Mouse (Mus musculus) MEL (cell line): Measurements from ENCODE around the gene Pet100. TPM values are rescaled to one million over a fixed set of nuclear protein-coding genes. Genes with fewer than 3 reads are reported as not detected.
"Not testable (repeated sequence)": the region's sequence is repeated elsewhere in the genome, so short reads cannot be mapped to it uniquely, and the experiment has no call there.

Experiments used
- DNase-seq: peaks from one replicate; pipeline ENCODE4 v3.0.0; 2011; ENCODE audit warnings: low read depth, low spot score
- H3K27ac ChIP-seq: 2 replicates; pipeline ENCODE4 v1.5.1; 2012; ENCODE audit warnings: low read depth, mild to moderate bottlenecking, control low read depth, low read length, moderate library complexity; ENCODE audit not compliant: control insufficient read depth
- H3K27me3 ChIP-seq, 2 experiments: fragments of 150-350 bp in 1 of 2; sonication (generic) in 1 of 2; 2 replicates each; pipeline ENCODE4 v1.6.1; 2012; ENCODE audit warnings: low read length in 2 of 2, mild to moderate bottlenecking in 2 of 2, improper control_type of control experiment in 1 of 2, moderate library complexity in 1 of 2; ENCODE audit not compliant: insufficient read depth in 2 of 2, control insufficient read depth in 1 of 2
- H3K36me3 ChIP-seq, 2 experiments: 2 replicates each; pipeline ENCODE4 v1.6.1; 2012 to 2014; ENCODE audit warnings: low read length in 2 of 2, improper control_type of control experiment in 1 of 2, inconsistent platforms in 1 of 2, mild to moderate bottlenecking in 1 of 2; ENCODE audit not compliant: insufficient read depth in 2 of 2, control insufficient read depth in 1 of 2
- H3K4me1 ChIP-seq, 2 experiments: fragments of 150-350 bp in 1 of 2; sonication (generic) in 1 of 2; 2 replicates each; pipeline ENCODE4 v1.6.1; 2012; ENCODE audit warnings: low read length in 2 of 2, improper control_type of control experiment in 1 of 2, mild to moderate bottlenecking in 1 of 2; ENCODE audit not compliant: insufficient read depth in 2 of 2, control insufficient read depth in 1 of 2
- H3K4me3 ChIP-seq, 2 experiments: fragments of 150-350 bp in 1 of 2; sonication (generic) in 1 of 2; 2 replicates each; pipeline ENCODE4 v1.5.1; 2012; ENCODE audit warnings: low read depth in 2 of 2, low read length in 2 of 2, mild to moderate bottlenecking in 2 of 2, moderate library complexity in 2 of 2, control low read depth in 1 of 2, improper control_type of control experiment in 1 of 2; ENCODE audit not compliant: control insufficient read depth in 1 of 2, insufficient read depth in 1 of 2
- H3K79me2 ChIP-seq: 2 replicates; pipeline ENCODE4 v1.6.1; 2012; ENCODE audit warnings: mild to moderate bottlenecking, low read length, moderate library complexity; ENCODE audit not compliant: control insufficient read depth, poor library complexity, insufficient read depth
- H3K9ac ChIP-seq: 2 replicates; pipeline ENCODE4 v1.6.1; 2012; ENCODE audit warnings: low read depth, mild to moderate bottlenecking, control low read depth, low read length, moderate library complexity; ENCODE audit not compliant: control insufficient read depth, poor library complexity, severe bottlenecking
- H3K9me3 ChIP-seq: fragments of 150-350 bp; sonication (generic); replicated peaks from 2 replicates; pipeline ENCODE4 v1.6.1; 2012; ENCODE audit warnings: mild to moderate bottlenecking, low read length, improper control_type of control experiment, moderate library complexity; ENCODE audit not compliant: insufficient read depth
- CHD2 ChIP-seq: IDR thresholded peaks from 2 replicates; pipeline ENCODE4 v1.6.1; 2011; ENCODE audit warnings: low read length, improper control_type of control experiment
- EP300 ChIP-seq, 2 experiments: IDR thresholded peaks; 2 replicates each; pipeline ENCODE4 v1.6.1; 2011; ENCODE audit warnings: improper control_type of control experiment in 2 of 2, low read length in 2 of 2, low read depth in 1 of 2, mild to moderate bottlenecking in 1 of 2
- GATA1 ChIP-seq: IDR thresholded peaks from 2 replicates; pipeline ENCODE4 v1.6.1; 2011; ENCODE audit warnings: low read depth, low read length, improper control_type of control experiment
- JUND ChIP-seq: IDR thresholded peaks from 2 replicates; pipeline ENCODE4 v1.6.1; 2011; ENCODE audit warnings: low read depth, mild to moderate bottlenecking, improper control_type of control experiment, low read length
- MAZ ChIP-seq: IDR thresholded peaks from 2 replicates; pipeline ENCODE4 v1.6.1; 2012; ENCODE audit warnings: low read depth, mild to moderate bottlenecking, inconsistent platforms, low read length, improper control_type of control experiment
- MYB ChIP-seq: IDR thresholded peaks from 2 replicates; pipeline ENCODE4 v1.6.1; 2011; ENCODE audit warnings: mild to moderate bottlenecking, low read depth, low read length, improper control_type of control experiment
- MYC ChIP-seq: IDR thresholded peaks from 2 replicates; pipeline ENCODE4 v1.6.1; 2011; ENCODE audit warnings: low read depth, mild to moderate bottlenecking, low read length, improper control_type of control experiment, moderate library complexity
- NELFE ChIP-seq: IDR thresholded peaks from 2 replicates; pipeline ENCODE4 v1.6.1; 2011; ENCODE audit warnings: low read depth, low read length, improper control_type of control experiment
- POLR2A ChIP-seq, 2 experiments: IDR thresholded peaks; 2 replicates each; pipeline ENCODE4 v1.6.1; 2011 to 2012; ENCODE audit warnings: low read length in 2 of 2, mild to moderate bottlenecking in 2 of 2, control low read depth in 1 of 2, improper control_type of control experiment in 1 of 2, low read depth in 1 of 2, moderate library complexity in 1 of 2; ENCODE audit not compliant: control insufficient read depth in 1 of 2, insufficient read depth in 1 of 2, poor library complexity in 1 of 2
- POLR2AphosphoS5 ChIP-seq: IDR thresholded peaks from 2 replicates; pipeline ENCODE4 v1.6.1; 2012; ENCODE audit warnings: low read depth, borderline replicate concordance, mild to moderate bottlenecking, inconsistent platforms, low read length, moderate library complexity, mixed read lengths
- RCOR1 ChIP-seq: IDR thresholded peaks from 2 replicates; pipeline ENCODE4 v1.6.1; 2012; ENCODE audit warnings: low read depth, mild to moderate bottlenecking, inconsistent platforms, low read length, improper control_type of control experiment
- SMC3 ChIP-seq: IDR thresholded peaks from 2 replicates; pipeline ENCODE4 v1.6.1; 2011; ENCODE audit warnings: low read depth, low read length, improper control_type of control experiment
- TAL1 ChIP-seq: IDR thresholded peaks from 2 replicates; pipeline ENCODE4 v1.6.1; 2012; ENCODE audit warnings: mild to moderate bottlenecking, inconsistent platforms, low read length, moderate library complexity, mixed read lengths
- TBP ChIP-seq: IDR thresholded peaks from 2 replicates; pipeline ENCODE4 v1.8.0; 2011; ENCODE audit warnings: low read depth, low read length, improper control_type of control experiment
- TCF12 ChIP-seq: IDR thresholded peaks from 2 replicates; pipeline ENCODE4 v1.6.1; 2014; ENCODE audit warnings: low read depth, mild to moderate bottlenecking, inconsistent platforms, low read length, improper control_type of control experiment, moderate library complexity
- UBTF ChIP-seq: IDR thresholded peaks from 2 replicates; pipeline ENCODE4 v1.6.1; 2012; ENCODE audit warnings: low read depth, mild to moderate bottlenecking, inconsistent platforms, low read length, improper control_type of control experiment, moderate library complexity, borderline replicate concordance; ENCODE audit not compliant: insufficient read depth
- USF1 ChIP-seq: IDR thresholded peaks from 2 replicates; pipeline ENCODE4 v1.6.1; 2014; ENCODE audit warnings: low read depth, mild to moderate bottlenecking, inconsistent platforms, low read length, improper control_type of control experiment, moderate library complexity
- ZC3H11A ChIP-seq: IDR thresholded peaks from 2 replicates; pipeline ENCODE4 v1.6.1; 2012; ENCODE audit warnings: low read depth, mild to moderate bottlenecking, inconsistent platforms, low read length, improper control_type of control experiment
- ZKSCAN1 ChIP-seq: IDR thresholded peaks from 2 replicates; pipeline ENCODE4 v1.6.1; 2012; ENCODE audit warnings: low read depth, mild to moderate bottlenecking, inconsistent platforms, low read length, improper control_type of control experiment, moderate library complexity
- ZMIZ1 ChIP-seq: IDR thresholded peaks from 2 replicates; pipeline ENCODE4 v1.6.1; 2012; ENCODE audit warnings: low read depth, mild to moderate bottlenecking, inconsistent platforms, low read length, improper control_type of control experiment, moderate library complexity
- ZNF384 ChIP-seq: IDR thresholded peaks from 2 replicates; pipeline ENCODE4 v1.6.1; 2012; ENCODE audit warnings: low read depth, mild to moderate bottlenecking, inconsistent platforms, low read length, improper control_type of control experiment
- polyA plus RNA-seq, 2 experiments: library from polyadenylated mRNA; stranded (reverse) in 1 of 2; unstranded in 1 of 2; fragments of >175 nt in 1 of 2; fragments of >200 nt in 1 of 2; gene quantifications; 2 replicates each; pipeline versions ENCODE4 v1.2.1 to v1.2.4; 2012; ENCODE audit warnings: low replicate concordance in 2 of 2, low read depth in 1 of 2; ENCODE audit not compliant: insufficient read length in 2 of 2, insufficient read depth in 1 of 2, missing spikeins in 1 of 2
- total RNA-seq: library from RNA; depleted of rRNA; stranded (reverse); fragments of 300-350 nt; gene quantifications from 2 replicates; pipeline ENCODE4 v1.2.3, GENCODE M21; 2012

The Pet100 gene
- total and polyA plus RNA-seq, 3 experiments: 58.7 to 64.2 TPM; not detected in 1

DNA sequence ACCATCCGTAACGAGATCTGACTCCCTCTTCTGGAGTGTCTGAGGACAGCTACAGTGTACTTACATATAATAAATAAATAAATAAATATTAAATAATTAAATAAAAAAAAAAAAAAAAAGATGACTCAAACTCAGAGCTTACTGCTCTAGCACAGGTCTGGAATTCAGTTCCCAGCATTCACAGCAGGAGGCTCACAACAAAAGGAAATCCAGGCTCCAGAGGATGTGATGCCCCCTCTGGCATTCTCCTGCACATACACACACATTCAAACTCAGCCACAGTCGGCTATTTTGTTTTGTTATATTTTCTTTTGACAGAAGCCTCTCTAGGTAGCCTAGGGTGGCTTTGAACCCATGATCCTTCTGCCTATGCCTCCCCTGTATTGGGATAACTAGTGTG, 39.4 kb upstream of the Pet100 start:
- H3K79me2 ChIP-seq, H3K36me3 ChIP-seq, DNase-seq, H3K9ac ChIP-seq, H3K4me1 ChIP-seq, H3K4me3 ChIP-seq, H3K27me3 ChIP-seq, H3K27ac ChIP-seq, H3K9me3 ChIP-seq: not testable (repeated sequence)

DNA sequence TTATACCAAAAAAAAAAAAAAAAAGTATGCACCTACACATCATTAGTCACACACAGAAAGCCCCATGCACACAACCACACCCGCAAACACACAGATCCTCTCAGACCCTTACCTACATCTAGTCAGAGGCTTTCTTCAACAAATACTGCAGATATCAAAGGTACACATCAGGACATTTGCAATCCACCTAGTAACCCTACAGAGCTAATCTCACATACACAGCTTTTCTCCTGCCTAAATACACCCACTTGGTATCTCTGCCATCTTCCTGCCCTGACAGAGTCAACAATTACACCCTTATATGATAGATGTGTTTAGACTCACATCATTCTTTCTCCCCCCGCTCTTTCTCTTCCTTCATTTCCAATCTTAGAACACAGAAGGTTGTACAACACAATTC, 34.9 kb upstream of the Pet100 start:
- H3K36me3 ChIP-seq: peaks cover 0 to 6% of the 10 kb centered on the region in 2 experiments; a peak in 2 of 4 replicates
- H3K9ac ChIP-seq: no peak overlapping the region
- H3K27me3 ChIP-seq: no peaks in the 10 kb centered on the region; a peak in 1 of 4 replicates
- no peaks in the 10 kb centered on the region for H3K79me2 ChIP-seq
- no peak overlapping the region for H3K4me3 ChIP-seq
- no peaks in the 10 kb centered on the region for H3K9me3 ChIP-seq
- no peak overlapping the region for H3K27ac ChIP-seq
- no peak for TF ChIP-seq UBTF
- TF ChIP-seq TBP: no peak
- TF ChIP-seq TCF12: peak; percentile 49; the same call in 1 of the 2 replicates
- no peak for TF ChIP-seq JUND
- no peak for TF ChIP-seq MAZ
- TF ChIP-seq MYB: no peak
- TF ChIP-seq ZC3H11A: no peak
- TF ChIP-seq POLR2A (IDR thresholded peaks at IDR 0.05; ENCODE audit: control insufficient read depth in 1 of 2, insufficient read depth in 1 of 2, low read depth in 1 of 2, low read length in 2 of 2, poor library complexity in 1 of 2): no peak
- TF ChIP-seq POLR2AphosphoS5: no peak
- TF ChIP-seq ZKSCAN1: no peak
- TF ChIP-seq TAL1: peak; percentile 39; the same call in 1 of the 2 replicates
- no peak for TF ChIP-seq ZMIZ1
- no peak for TF ChIP-seq USF1
- peak; percentile 41 for TF ChIP-seq GATA1
- no peak for TF ChIP-seq MYC
- peak; percentile 42; the same call in 1 of the 2 replicates for TF ChIP-seq ZNF384
- peak; percentile 43 to 52; a peak in 2 of 4 replicates for TF ChIP-seq EP300 (IDR thresholded peaks at IDR 0.05; ENCODE audit: low read depth in 1 of 2, low read length in 2 of 2)
- TF ChIP-seq NELFE: no peak
- TF ChIP-seq RCOR1: no peak
- no peak for TF ChIP-seq SMC3
- no peak for TF ChIP-seq CHD2
- DNase-seq: peak; percentile 43
- peaks cover 6% of the 10 kb centered on the region in 2 experiments; a peak in 3 of 4 replicates for H3K4me1 ChIP-seq
